ENCODE assay signal across 11 mouse cellular contexts in the genomic region with DNA sequence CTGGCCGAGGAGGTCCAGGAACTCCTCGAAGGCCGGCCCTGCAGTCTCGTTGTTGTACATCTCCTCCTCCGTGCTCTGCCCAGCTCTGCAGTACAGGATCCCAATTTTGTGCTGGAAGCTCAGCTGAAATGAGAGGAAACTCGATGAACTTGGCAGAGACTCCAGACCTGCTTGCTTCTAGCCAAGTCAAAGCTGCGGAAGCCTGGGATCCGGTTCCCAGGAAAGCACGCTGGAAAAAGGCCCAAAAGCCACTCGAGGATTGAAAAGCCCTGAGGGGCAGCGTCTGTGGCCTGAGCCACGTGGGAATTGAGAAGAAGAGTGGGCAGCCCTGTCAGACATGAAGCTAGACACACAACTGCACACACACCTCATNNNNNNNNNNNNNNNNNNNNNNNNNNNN.
DNase-seq lines count a peak whose midpoint lies in the region; ATAC-seq and TF ChIP-seq lines count a peak whose summit lies in the region.
"Had no signal": no experiment of that assay in that cellular context is flagged by ENCODE, and none has a peak within 500 bp of the region (broad histone marks: within the 10 kb centered on the region; RNA-seq: fewer than 3 reads in every experiment).

No protein-coding gene starts in this region.

- no peak for TF ChIP-seq POLR2A in brain, embryonic 14.5 days (IDR thresholded peaks at IDR 0.05; ENCODE audit: borderline replicate concordance, extremely low read depth, insufficient read depth, insufficient read length, poor library complexity, severe bottlenecking)

- H3K4me1 ChIP-seq in kidney, embryonic 14.5 days (ENCODE audit: control insufficient read depth, insufficient read depth, low read length) = 0 out of 2 replicates have a peak, but pooled peaks cover 3% of the 10 kb centered on the region
- no peaks in the 10 kb centered on the region for H3K4me1 ChIP-seq in kidney, postnatal 0 days (replicated peaks; ENCODE audit: insufficient read depth, low read length)

- no peak for ATAC-seq in kidney, embryonic 14.5 days (ENCODE audit: low FRiP score, low TSS enrichment)
- ATAC-seq in kidney, postnatal 0 days (replicated peaks; ENCODE audit: low FRiP score, low read depth) = no peak
- ATAC-seq in activated CD4-positive, CD25-positive, alpha-beta regulatory T cell, adult 4 months = no peak

- 80% methylated on average over 12 of the region's 12 CpGs for WGBS in kidney, embryonic 14.5 days
- whole genome bisulfite sequencing in kidney, postnatal 0 days = 47% methylated on average over 12 of the region's 12 CpGs

- no peaks in the 10 kb centered on the region for H3K9me3 ChIP-seq in kidney, embryonic 14.5 days (ENCODE audit: control insufficient read depth, low read length)
- no peaks in the 10 kb centered on the region for H3K9me3 ChIP-seq in kidney, postnatal 0 days (replicated peaks; ENCODE audit: low read length)

- H3K27ac ChIP-seq in kidney, embryonic 14.5 days (ENCODE audit: low read depth, low read length) = no peak overlapping the region
- H3K27ac ChIP-seq in kidney, postnatal 0 days = peak overlapping the region; percentile 19; the same call in 1 of the 2 replicates
- H3K27ac ChIP-seq: macrophage had no signal

- no peak overlapping the region for H3K9ac ChIP-seq in kidney, embryonic 14.5 days (ENCODE audit: low read depth, low read length)
- H3K9ac ChIP-seq in kidney, postnatal 0 days (ENCODE audit: low read depth, low read length) = no peak overlapping the region

- no peak overlapping the region for H3K4me3 ChIP-seq in kidney, embryonic 14.5 days (ENCODE audit: low read length)
- no peak overlapping the region for H3K4me3 ChIP-seq in kidney, postnatal 0 days (replicated peaks; ENCODE audit: low read depth, low read length)
- H3K4me3 ChIP-seq: erythroblast, embryonic 14.5 days had no signal

- peaks cover 22% of the 10 kb centered on the region; the same call in 1 of the 2 replicates for H3K36me3 ChIP-seq in kidney, embryonic 14.5 days (ENCODE audit: control insufficient read depth, insufficient read depth, low read length)
- H3K36me3 ChIP-seq in kidney, postnatal 0 days (ENCODE audit: insufficient read depth, low read length) = peaks cover 19% of the 10 kb centered on the region
- H3K36me3 ChIP-seq: G1E had no signal

- H3K27me3 ChIP-seq in kidney, embryonic 14.5 days (ENCODE audit: control insufficient read depth, insufficient read depth, low read length) = no peaks in the 10 kb centered on the region
- no peaks in the 10 kb centered on the region for H3K27me3 ChIP-seq in kidney, postnatal 0 days (ENCODE audit: insufficient read depth, low read length)

- peak; percentile 30 for DNase-seq in kidney, adult 11 months
- peak; percentile 83 for DNase-seq in brain, embryonic 14.5 days (ENCODE audit: low read depth)
- DNase-seq in frontal cortex, postnatal 36 days (ENCODE audit: low spot score in 2 of 2) = peak; percentile 37 to 56
- DNase-seq in kidney, postnatal 0 days (ENCODE audit: low spot score) = peak; percentile 61
- DNase-seq in lung, postnatal 36 days = peak; percentile 75
- DNase-seq in thymus, postnatal 14 days = no peak

- no peak for TF ChIP-seq CTCF in brain, embryonic 14.5 days (IDR thresholded peaks at IDR 0.05; ENCODE audit: borderline replicate concordance, extremely low read depth, insufficient read depth, insufficient read length)
- no peak for TF ChIP-seq CTCF in kidney, postnatal 0 days (IDR thresholded peaks at IDR 0.05; ENCODE audit: low read depth)

- H3K4me2 ChIP-seq in kidney, embryonic 14.5 days (replicated peaks; ENCODE audit: low read depth, low read length) = no peak overlapping the region
- H3K4me2 ChIP-seq in kidney, postnatal 0 days (ENCODE audit: low read length) = no peak overlapping the region
